Mouse (Mus musculus) induced T-regulatory cell, adult 2 months (primary cell): ENCODE results near the gene Adad1.
A peak's percentile ranks its signal among the peaks of the same experiment; 100 is the strongest.

Experiments
- DNase-seq: peaks from one replicate; pipeline ENCODE4 v3.0.0-alpha.2; 2012; ENCODE audit warnings: low read depth

The Adad1 gene

GRCm38 (mm10) chr3:37063406-37063805, at the start of gene Adad1:
TSS of gene Adad1 (plus strand) at chr3:37063527.
- DNase-seq = no peak

GRCm38 (mm10) chr3:37037979-37038378, 25.3 kb upstream of the Adad1 start:
- no peak for DNase-seq

GRCm38 (mm10) chr3:37039811-37040210, 23.5 kb upstream of the Adad1 start:
- DNase-seq = no peak

GRCm38 (mm10) chr3:37051491-37051890, 11.8 kb upstream of the Adad1 start:
- DNase-seq = no peak

- no peak for DNase-seq
Observed at GRCm38 (mm10) chr3:37073211-37073610, 9.9 kb downstream of the Adad1 start.

GRCm38 (mm10) chr3:37084860-37085259, 21.5 kb downstream of the Adad1 start:
- no peak for DNase-seq

- DNase-seq = no peak
Observed at GRCm38 (mm10) chr3:37090721-37091120, 27.4 kb downstream of the Adad1 start.

GRCm38 (mm10) chr3:37125655-37126054, 62.3 kb downstream of the Adad1 start, which contains the start of gene Il2:
TSS of gene Il2 (minus strand) at chr3:37125959.
- peak; percentile 19 for DNase-seq

GRCm38 (mm10) chr3:37126162-37126561, 62.8 kb downstream of the Adad1 start:
- DNase-seq = peak; percentile 29

- DNase-seq = no peak
Observed at GRCm38 (mm10) chr3:37128269-37128668, 64.9 kb downstream of the Adad1 start.

- no peak for DNase-seq
Observed at GRCm38 (mm10) chr3:37129063-37129462, 65.7 kb downstream of the Adad1 start.

- no peak for DNase-seq
Observed at GRCm38 (mm10) chr3:37137231-37137630, 73.9 kb downstream of the Adad1 start.

GRCm38 (mm10) chr3:37139192-37139591, 75.9 kb downstream of the Adad1 start:
- DNase-seq = no peak

GRCm38 (mm10) chr3:37140168-37140906, 77.0 kb downstream of the Adad1 start:
- DNase-seq = no peak

- DNase-seq = no peak
Observed at GRCm38 (mm10) chr3:37141827-37142226, 78.5 kb downstream of the Adad1 start.

GRCm38 (mm10) chr3:37144979-37145378, 81.7 kb downstream of the Adad1 start:
- no peak for DNase-seq

- DNase-seq = no peak
Observed at GRCm38 (mm10) chr3:37146406-37146805, 83.1 kb downstream of the Adad1 start.

- DNase-seq = no peak
Observed at GRCm38 (mm10) chr3:37146810-37147209, 83.5 kb downstream of the Adad1 start.

- DNase-seq = peak; percentile 57
Observed at GRCm38 (mm10) chr3:37152274-37152673, 88.9 kb downstream of the Adad1 start.

- peak; percentile 42 for DNase-seq
Observed at GRCm38 (mm10) chr3:37153004-37153403, 89.7 kb downstream of the Adad1 start.

GRCm38 (mm10) chr3:37154396-37154795, 91.1 kb downstream of the Adad1 start:
- no peak for DNase-seq

GRCm38 (mm10) chr3:37157082-37157481, 93.8 kb downstream of the Adad1 start:
- peak; percentile 30 for DNase-seq

GRCm38 (mm10) chr3:37158246-37158645, 94.9 kb downstream of the Adad1 start:
- no peak for DNase-seq

- DNase-seq = peak; percentile 26
Observed at GRCm38 (mm10) chr3:37161096-37161495, 97.8 kb downstream of the Adad1 start.
